Mouse (Mus musculus): ENCODE data around the gene Ryr1. TPM values are rescaled to one million over a fixed set of nuclear protein-coding genes. Genes with fewer than 3 reads are reported as not detected.
A peak's percentile ranks its signal among the peaks of the same experiment; 100 is the strongest.

Ryr1 gene
- polyA plus RNA-seq, 1 experiment from 2014 or later = 2.2 TPM

DNA sequence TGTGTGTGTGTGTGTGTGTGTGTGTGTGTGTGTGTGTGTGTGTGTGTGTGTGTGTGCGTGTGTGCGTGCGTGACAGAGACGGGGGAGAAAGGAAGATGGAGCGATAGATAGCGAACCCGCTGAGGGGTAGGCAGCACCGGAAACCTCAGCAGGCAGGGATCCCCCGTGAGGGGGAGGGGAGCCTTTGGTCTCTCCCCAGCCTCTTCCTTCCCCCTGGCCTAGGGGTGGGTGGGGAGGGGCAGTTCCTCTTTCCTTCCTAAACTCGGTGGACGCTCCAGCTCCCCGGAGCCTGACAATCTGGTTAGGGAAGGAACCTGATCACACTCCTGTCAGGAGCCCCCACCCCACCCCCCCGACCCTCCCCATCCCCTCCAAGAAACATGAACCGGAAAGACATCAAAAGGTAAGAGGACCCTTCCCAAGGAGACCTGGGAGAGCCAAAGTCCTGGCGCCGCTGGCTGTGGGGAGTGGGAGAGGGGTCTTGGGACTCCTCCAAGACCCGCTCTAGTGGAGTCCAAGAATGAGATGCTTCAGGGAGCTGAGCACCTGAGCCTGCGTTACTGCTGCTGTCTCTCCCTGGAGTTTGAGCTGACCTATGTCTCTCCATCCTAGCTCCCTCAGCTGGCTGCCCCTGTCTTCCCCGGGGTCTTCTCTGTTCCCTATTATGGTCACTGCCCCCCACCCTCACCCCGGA, 9.9 kb upstream of the Ryr1 start, which contains the start of gene Rasgrp4:
Rasgrp4 (plus strand) TSS at position 159 of the 694 bp plus-strand sequence.
- H3K4me3 ChIP-seq = peak within 1 kb of the TSS; percentile 49
- peaks cover 24% of the 10 kb centered on the region for H3K4me1 ChIP-seq
- DNase-seq (ENCODE audit: low spot score) = peak; percentile 43
- peaks cover 26% of the 10 kb centered on the region for H3K27me3 ChIP-seq (ENCODE audit: low read depth, poor library complexity, severe bottlenecking)
- WGBS = 1% methylated on average over 16 of the region's 20 CpGs
- peak within 1 kb of the TSS; percentile 33; the same call in 1 of the 2 replicates for H3K27ac ChIP-seq
- H3K36me3 ChIP-seq = no peaks in the 10 kb centered on the region
- H3K9me3 ChIP-seq (replicated peaks) = no peaks in the 10 kb centered on the region

- peaks cover 24% of the 10 kb centered on the region for H3K4me1 ChIP-seq
- WGBS = 7% methylated on average over 4 of the region's 4 CpGs
- H3K4me3 ChIP-seq = peak overlapping the region; percentile 49
- no peaks in the 10 kb centered on the region for H3K36me3 ChIP-seq
- no peaks in the 10 kb centered on the region for H3K9me3 ChIP-seq (replicated peaks)
- no peak for DNase-seq (ENCODE audit: low spot score)
- peaks cover 26% of the 10 kb centered on the region for H3K27me3 ChIP-seq (ENCODE audit: low read depth, poor library complexity, severe bottlenecking)
- no peak overlapping the region for H3K27ac ChIP-seq
These were observed 9.3 kb upstream of the Ryr1 start for GRCm38 (mm10) chr7:29134230-29134629.

- no peaks in the 10 kb centered on the region for H3K9me3 ChIP-seq (replicated peaks)
- DNase-seq (ENCODE audit: low spot score) = no peak
- no peak overlapping the region for H3K4me3 ChIP-seq
- peaks cover 3% of the 10 kb centered on the region; the same call in 1 of the 2 replicates for H3K27me3 ChIP-seq (ENCODE audit: low read depth, poor library complexity, severe bottlenecking)
- H3K36me3 ChIP-seq = no peaks in the 10 kb centered on the region
- H3K4me1 ChIP-seq = peaks cover 22% of the 10 kb centered on the region
- H3K27ac ChIP-seq = no peak overlapping the region
- WGBS = 68% methylated on average over 2 of the region's 2 CpGs
These were observed 3.7 kb upstream of the Ryr1 start for GRCm38 (mm10) chr7:29128725-29129124.

DNA sequence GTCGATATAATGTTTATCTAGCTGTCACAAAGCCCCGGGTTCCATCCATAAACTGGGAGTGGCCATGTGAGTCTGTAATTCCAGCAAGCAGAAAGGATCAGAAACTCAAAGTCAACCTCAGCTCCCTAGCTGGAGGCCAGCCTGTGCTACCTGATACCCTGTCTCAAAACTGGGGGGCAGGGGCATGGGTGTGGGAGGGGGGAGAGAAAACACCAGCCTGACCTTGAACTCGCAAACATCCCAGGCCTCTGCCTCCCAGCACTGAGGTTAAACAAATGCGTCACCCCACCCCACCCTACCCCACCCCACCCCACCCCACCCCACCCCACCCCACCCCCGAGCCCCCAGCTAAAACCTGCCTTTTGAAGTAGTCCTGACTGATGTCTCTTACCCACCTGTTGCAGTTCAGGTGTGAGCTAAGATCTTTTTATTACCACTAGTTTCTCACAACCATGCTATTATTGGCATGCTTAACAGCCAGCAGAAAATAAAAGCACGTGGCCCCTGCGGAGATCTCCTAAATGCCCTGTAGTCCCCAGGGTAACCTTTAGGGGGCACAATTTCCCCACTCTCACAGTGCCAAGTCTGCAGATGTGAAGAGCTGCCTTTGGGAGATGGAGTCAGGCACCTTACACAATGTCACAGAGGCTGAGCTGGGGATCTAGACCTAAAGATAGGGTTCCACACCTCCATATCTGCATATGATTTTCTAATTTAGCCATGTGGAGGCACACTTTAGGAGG, 1.4 kb upstream of the Ryr1 start:
- Histone ChIP-seq H3K4me3 (no peak overlapping the region), H3K4me1 (peaks cover 27% of the 10 kb centered on the region), H3K27ac (no peak overlapping the region), H3K9me3 (replicated peaks) (no peaks in the 10 kb centered on the region), H3K27me3 (ENCODE audit: low read depth, poor library complexity, severe bottlenecking) (peaks cover 3% of the 10 kb centered on the region; the same call in 1 of the 2 replicates), H3K36me3 (no peaks in the 10 kb centered on the region)
- DNase-seq (ENCODE audit: low spot score) = peak; percentile 69
- 27% methylated on average over 7 of the region's 7 CpGs for WGBS

- no peaks in the 10 kb centered on the region for H3K9me3 ChIP-seq (replicated peaks)
- WGBS = 56% methylated on average over 5 of the region's 5 CpGs
- peak overlapping the region; percentile 66 for H3K4me3 ChIP-seq
- 0 out of 2 replicates have a peak overlapping the region, but pooled peaks have one; percentile 36 for H3K27ac ChIP-seq
- no peaks in the 10 kb centered on the region for H3K36me3 ChIP-seq
- peaks cover 27% of the 10 kb centered on the region for H3K4me1 ChIP-seq
- H3K27me3 ChIP-seq (ENCODE audit: low read depth, poor library complexity, severe bottlenecking) = peaks cover 3% of the 10 kb centered on the region; the same call in 1 of the 2 replicates
- no peak for DNase-seq (ENCODE audit: low spot score)
These were observed 1.2 kb downstream of the Ryr1 start for GRCm38 (mm10) chr7:29123531-29124358.

- H3K4me3 ChIP-seq = no peak overlapping the region
- H3K27me3 ChIP-seq (ENCODE audit: low read depth, poor library complexity, severe bottlenecking) = peaks cover 3% of the 10 kb centered on the region; the same call in 1 of the 2 replicates
- no peaks in the 10 kb centered on the region for H3K9me3 ChIP-seq (replicated peaks)
- peaks cover 37% of the 10 kb centered on the region for H3K4me1 ChIP-seq
- DNase-seq (ENCODE audit: low spot score) = no peak
- 93% methylated on average over 9 of the region's 9 CpGs for WGBS
- H3K36me3 ChIP-seq = no peaks in the 10 kb centered on the region
- H3K27ac ChIP-seq = no peak overlapping the region
These were observed 2.2 kb downstream of the Ryr1 start for GRCm38 (mm10) chr7:29122821-29123220.

GRCm38 (mm10) chr7:29119526-29119925, 5.5 kb downstream of the Ryr1 start:
- H3K4me1 ChIP-seq = peaks cover 26% of the 10 kb centered on the region
- H3K27me3 ChIP-seq (ENCODE audit: low read depth, poor library complexity, severe bottlenecking) = no peaks in the 10 kb centered on the region; the same call in 1 of the 2 replicates
- 73% methylated on average over 1 of the region's 1 CpGs for WGBS
- H3K36me3 ChIP-seq = peaks cover 6% of the 10 kb centered on the region; the same call in 1 of the 2 replicates
- DNase-seq (ENCODE audit: low spot score) = no peak
- H3K27ac ChIP-seq = no peak overlapping the region
- no peaks in the 10 kb centered on the region for H3K9me3 ChIP-seq (replicated peaks)
- no peak overlapping the region for H3K4me3 ChIP-seq

GRCm38 (mm10) chr7:29118142-29118851, 6.7 kb downstream of the Ryr1 start:
- Histone ChIP-seq H3K4me3 (no peak overlapping the region), H3K9me3 (replicated peaks) (no peaks in the 10 kb centered on the region), H3K27me3 (ENCODE audit: low read depth, poor library complexity, severe bottlenecking) (no peaks in the 10 kb centered on the region), H3K36me3 (peaks cover 6% of the 10 kb centered on the region; the same call in 1 of the 2 replicates), H3K4me1 (peaks cover 14% of the 10 kb centered on the region), H3K27ac (no peak overlapping the region)
- peak; percentile 38 for DNase-seq (ENCODE audit: low spot score)
- 9% methylated on average over 18 of the region's 18 CpGs for WGBS

DNA sequence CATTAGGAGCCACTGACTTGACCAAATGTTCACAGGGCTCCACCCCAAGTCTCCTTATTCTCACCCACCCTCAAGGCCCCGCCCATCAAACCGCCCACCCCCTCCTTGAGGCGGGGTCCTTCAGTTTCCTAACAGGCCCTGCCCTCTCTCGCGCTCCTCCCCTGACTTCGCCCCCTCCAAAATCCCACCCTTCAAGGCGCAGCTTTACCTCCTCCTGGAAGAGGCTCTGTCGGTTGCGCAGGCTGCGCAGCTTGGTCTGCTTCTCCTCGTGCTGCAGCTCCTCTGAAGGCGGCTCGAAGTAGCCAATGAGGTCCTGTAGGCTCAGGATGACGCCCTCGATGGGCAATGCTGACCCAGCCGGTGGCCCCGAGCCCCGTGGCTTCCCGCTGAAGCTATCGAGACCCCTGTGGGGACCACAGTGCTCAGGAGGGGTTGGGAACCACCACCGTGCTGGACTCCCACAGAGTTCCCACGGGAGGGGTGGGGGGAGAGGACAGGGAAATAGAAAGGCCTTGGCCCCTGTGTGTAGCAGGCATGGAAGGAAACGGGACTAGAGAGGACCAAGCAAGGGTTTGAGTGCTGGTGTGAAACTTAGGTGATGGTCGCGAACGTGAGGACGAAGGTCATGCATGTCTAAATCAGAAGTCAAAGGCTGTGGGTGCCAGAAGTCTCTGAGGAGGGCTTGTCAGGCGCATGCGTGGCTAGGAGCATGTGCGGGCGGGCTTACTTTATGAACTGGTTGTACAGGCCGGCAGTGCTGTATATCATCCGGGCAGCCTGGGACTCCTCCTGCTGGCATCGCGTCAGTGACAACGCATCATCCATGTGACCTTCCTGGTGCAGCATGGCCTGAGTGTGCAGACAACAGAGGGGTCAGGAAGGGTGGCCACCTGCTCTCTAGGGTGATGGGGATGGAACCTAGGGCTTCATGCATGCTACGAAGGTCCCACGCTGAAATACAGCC, 15.7 kb downstream of the Ryr1 start:
- Histone ChIP-seq H3K4me1 (peaks cover 16% of the 10 kb centered on the region), H3K9me3 (replicated peaks) (no peaks in the 10 kb centered on the region), H3K36me3 (peaks cover 8% of the 10 kb centered on the region; the same call in 1 of the 2 replicates), H3K27ac (peak overlapping the region; percentile 71), H3K27me3 (ENCODE audit: low read depth, poor library complexity, severe bottlenecking) (no peaks in the 10 kb centered on the region), H3K4me3 (peak overlapping the region; percentile 44)
- peak; percentile 63 for DNase-seq (ENCODE audit: low spot score)
- WGBS = 25% methylated on average over 38 of the region's 38 CpGs

GRCm38 (mm10) chr7:29101286-29102017, 23.5 kb downstream of the Ryr1 start:
- 93% methylated on average over 12 of the region's 12 CpGs for WGBS
- H3K4me3 ChIP-seq = no peak overlapping the region
- DNase-seq (ENCODE audit: low spot score) = no peak
- H3K27ac ChIP-seq = no peak overlapping the region
- no peaks in the 10 kb centered on the region for H3K9me3 ChIP-seq (replicated peaks)
- peaks cover 8% of the 10 kb centered on the region for H3K4me1 ChIP-seq
- H3K27me3 ChIP-seq (ENCODE audit: low read depth, poor library complexity, severe bottlenecking) = no peaks in the 10 kb centered on the region
- H3K36me3 ChIP-seq = peaks cover 36% of the 10 kb centered on the region

DNA sequence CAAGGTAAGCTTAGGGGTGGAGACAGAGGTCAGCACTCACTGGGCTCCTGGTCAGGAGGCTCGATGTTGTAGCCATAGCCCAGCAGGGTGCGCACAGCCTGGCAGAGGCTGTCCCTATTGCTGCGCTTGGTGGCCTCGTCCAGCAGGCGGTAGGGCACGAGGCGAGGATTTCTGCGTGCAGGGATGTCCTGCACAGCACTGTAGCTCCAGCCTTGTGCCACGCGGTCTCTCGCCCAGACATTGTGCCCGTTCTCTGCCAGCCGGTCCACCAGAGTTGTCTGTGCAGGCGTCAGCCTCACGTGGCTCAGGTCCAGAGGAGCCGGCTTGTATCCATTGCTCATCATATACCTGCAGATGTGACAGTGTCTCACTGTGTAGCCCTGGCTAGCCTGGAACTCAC, 27.8 kb downstream of the Ryr1 start:
- no peak for DNase-seq (ENCODE audit: low spot score)
- H3K27ac ChIP-seq = no peak overlapping the region
- WGBS = 87% methylated on average over 16 of the region's 16 CpGs
- no peak overlapping the region for H3K4me3 ChIP-seq
- H3K4me1 ChIP-seq = peaks cover 11% of the 10 kb centered on the region
- H3K27me3 ChIP-seq (ENCODE audit: low read depth, poor library complexity, severe bottlenecking) = no peaks in the 10 kb centered on the region
- H3K36me3 ChIP-seq = peaks cover 33% of the 10 kb centered on the region
- no peaks in the 10 kb centered on the region for H3K9me3 ChIP-seq (replicated peaks)

Measured in limb, embryonic 10.5 days (tissue).